Mouse (Mus musculus) heart, adult 8-10 months (tissue): ENCODE results near the gene P2rx7. TPM values are rescaled to one million over a fixed set of nuclear protein-coding genes. Genes with fewer than 3 reads are reported as not detected.

Experiments used
- DNase-seq: peaks from one replicate; pipeline ENCODE4 v3.0.0; 2022; ENCODE audit warnings: low spot score
- microRNA-seq: library from miRNA; unstranded; fragments of <30 nt; microRNA quantifications from one replicate; pipeline ENCODE4 v1.2.0, GENCODE M21; 2022
- total RNA-seq, 4 experiments: library from RNA; stranded (reverse); gene quantifications; 2 replicates each; pipeline ENCODE4 v1.2.4; 2022

Gene P2rx7
- total RNA-seq, 4 experiments from 2014 or later, result 3.1 to 3.6 (median 3.4) TPM

DNA sequence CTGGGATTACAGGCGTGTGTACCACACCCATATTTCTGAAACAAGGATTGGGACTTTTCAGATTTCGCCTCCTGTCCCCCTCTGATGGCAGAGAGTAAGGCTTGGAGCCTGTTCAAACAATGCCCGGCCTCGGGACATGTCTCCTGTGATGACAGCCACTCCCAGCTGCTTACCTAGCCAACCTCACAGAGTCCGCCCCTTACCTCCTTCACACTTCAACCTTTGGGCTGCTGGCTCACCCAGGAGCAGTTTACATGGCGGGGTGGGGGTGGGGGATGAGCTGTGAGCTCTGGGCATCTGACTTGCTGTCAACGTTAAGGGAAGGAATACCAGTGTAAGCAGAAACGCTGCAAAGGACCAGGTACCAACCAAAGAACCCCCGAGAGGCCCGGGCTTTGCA lies 87.1 kb downstream of the P2rx7 start:
- no peak for DNase-seq

DNA sequence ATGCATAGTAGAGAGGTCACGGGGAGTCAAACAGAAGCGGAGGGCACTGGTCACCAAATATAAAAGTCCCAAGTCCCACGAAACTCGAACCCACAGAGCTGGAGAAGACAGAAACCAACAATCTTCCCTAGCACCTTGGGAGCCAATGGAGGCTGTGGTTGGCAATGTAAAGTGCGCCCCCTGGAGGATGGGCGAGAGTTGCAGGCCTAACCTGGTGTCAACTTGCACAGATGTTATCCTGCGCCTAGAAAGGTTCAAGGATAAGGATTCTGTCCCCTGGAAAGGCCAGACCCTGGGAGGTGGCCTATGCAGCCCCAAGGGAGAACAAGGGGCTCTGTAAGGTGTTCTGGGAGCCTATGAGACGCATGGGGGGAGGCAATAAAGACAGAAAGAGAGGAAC lies 87.6 kb downstream of the P2rx7 start:
- DNase-seq, result peak; percentile 68

DNA sequence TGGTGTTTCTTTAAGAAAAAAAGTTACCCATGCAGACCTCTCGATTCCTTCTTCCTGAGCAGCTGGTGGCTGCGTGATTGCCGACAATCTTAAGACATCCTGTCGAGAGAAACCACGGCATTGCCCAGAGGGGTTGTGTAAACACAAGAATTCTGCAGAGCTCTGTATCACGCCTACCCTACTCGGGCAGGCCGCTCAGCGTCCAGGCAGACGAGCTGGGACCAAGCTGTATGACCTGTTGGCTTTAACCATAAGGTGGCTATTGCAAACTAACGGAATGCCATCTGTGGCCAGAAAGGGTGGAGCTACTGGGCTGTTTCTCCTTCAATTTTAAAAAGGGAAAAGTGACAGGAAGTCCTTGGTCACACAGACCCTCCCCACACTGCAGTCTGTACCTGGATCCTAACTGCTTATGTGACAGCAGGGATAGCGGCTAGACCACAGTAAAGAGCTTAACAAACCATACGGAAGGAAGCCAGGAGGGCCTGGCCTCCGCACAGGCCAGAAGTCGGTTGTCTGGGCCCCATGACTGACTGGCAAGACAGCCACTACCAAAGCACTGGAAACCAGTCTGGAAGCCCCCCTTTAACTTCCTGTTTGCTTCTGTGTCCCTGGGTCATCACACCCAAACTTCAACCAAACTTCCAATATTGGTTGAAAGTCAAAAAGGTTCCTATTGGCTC lies 88.4 kb downstream of the P2rx7 start:
- peak; percentile 31 for DNase-seq

DNA sequence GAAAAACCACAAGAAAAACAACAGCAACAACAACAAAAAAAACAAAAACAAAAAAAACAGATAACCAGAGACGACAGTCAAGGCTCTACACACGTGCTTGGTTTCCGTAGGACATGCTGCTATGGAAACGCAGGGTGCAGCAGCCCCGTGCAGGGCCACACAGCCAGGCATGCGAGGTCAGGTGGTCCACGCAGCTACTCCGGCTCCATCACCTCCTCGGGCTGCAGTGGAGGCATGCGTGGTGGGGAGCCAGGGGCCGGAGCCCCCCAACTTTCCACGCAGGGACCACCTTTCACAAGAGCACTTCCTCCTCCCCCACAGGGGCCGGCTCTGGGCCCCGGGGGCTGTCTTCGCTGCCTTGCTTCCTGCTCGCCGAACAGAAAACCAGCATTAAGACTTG lies 90.2 kb downstream of the P2rx7 start:
- no peak for DNase-seq

DNA sequence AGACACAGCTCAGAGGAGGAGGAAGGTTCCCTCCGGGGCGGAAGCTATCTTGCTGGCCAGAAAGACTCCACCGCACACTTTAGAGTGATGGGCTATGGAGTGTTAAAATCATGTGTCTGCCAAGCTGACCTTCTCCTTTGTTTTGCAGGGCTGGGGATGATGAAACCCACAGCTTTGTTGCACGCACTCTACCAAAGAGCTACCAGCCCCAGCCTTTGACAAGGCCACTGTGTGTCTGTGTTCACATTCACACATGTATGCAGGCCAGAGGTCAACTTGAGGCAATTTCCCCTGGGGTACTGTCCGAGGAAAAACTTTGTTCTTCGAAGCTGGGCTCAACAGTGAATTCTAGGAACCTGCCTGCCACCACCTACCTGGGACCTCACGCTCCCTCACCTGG lies 92.1 kb downstream of the P2rx7 start:
- DNase-seq, result no peak

DNA sequence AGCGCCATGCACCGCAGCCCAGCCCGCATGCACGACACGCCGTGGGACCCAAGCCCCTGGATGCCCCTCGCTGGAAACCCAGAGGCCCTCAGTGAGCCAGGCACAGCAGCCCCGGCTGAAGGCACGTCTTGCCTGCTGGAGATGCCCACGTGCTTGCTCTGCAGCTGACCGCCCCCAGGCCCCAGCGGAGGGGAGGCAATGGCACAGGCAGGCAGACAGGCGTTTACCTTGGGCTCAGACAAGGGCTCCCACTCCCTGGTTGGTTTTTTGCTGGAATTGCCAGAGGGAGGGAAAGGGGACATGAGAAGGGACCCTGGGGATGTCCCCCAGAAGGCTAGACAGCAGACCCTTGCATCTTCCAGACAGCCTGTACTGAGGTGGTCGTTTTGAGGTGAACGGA lies 93.0 kb downstream of the P2rx7 start:
- DNase-seq, result no peak

Small RNAs within 50 kb of the gene (microRNA-seq; reads per million reads assigned to microRNA genes)
- gene Mir8115, result 0.84 reads per million

Other genes starting within 250 kb of the P2rx7 start
- 10 to 100 TPM; 30.2 to 35.9 (median 33.9) TPM for gene Anapc7, start 222.2 kb upstream of the P2rx7 start, total RNA-seq
- gene Atp2a2, start 141.7 kb upstream of the P2rx7 start, total RNA-seq, result over 10,000 TPM; 11,934 to 13,904 (median 12,774) TPM
- 10 to 100 TPM; 64.5 to 96.2 (median 80.6) TPM for gene Ift81, start 29.4 kb upstream of the P2rx7 start, total RNA-seq
- 10 to 100 TPM; 16.2 to 19.3 (median 18.5) TPM for gene P2rx4, start 63.6 kb downstream of the P2rx7 start, total RNA-seq
- gene Camkk2, start 135.5 kb downstream of the P2rx7 start, total RNA-seq, result 10 to 100 TPM in 3 of 4 experiments, 1 to 10 TPM in 1; 8.9 to 12.5 (median 11.3) TPM
- 100 to 1,000 TPM; 151 to 179 (median 164) TPM for gene Anapc5, start 177.4 kb downstream of the P2rx7 start, total RNA-seq
- 10 to 100 TPM; 30.7 to 39.8 (median 35.3) TPM for gene Rnf34, start 206.1 kb downstream of the P2rx7 start, total RNA-seq